Mouse (Mus musculus) kidney, postnatal 4 days (tissue): Measurements from ENCODE around the gene Obscn.
A peak's percentile ranks its signal among the peaks of the same experiment; 100 is the strongest.

Source experiments
- DNase-seq, 2 experiments: peaks; one replicate each; pipeline ENCODE4 v3.0.0; 2021; ENCODE audit warnings: mixed read lengths in 2 of 2

Gene Obscn

DNA sequence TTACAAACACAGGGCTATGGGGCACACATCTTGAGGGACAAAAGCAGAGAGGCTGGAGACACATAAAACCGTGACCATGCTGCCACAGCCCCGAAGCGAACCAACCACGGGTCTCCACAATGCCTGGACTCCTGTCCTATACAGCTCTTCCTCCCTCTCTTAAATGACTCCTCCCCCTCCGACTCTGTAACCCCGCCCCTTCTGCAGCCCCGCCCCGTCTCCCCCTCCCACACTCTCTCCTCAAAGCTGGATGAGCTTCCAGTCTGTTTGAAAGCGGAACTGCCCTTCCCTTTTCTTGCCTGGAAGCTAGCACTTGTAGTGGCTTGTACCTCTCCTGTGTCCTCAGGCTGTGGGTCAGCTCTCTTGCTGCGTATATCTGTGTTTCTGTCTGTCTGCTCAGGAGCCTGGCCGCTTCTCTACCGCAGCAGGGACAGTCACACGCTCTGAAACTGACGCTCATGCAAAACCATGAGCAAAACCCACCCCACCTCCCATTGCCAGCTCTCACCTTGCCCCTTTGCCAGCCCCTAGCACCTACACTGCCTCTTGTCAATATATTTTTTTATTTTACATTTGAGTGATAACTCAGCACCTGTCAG lies 5.7 kb upstream of the Obscn start:
- peak; percentile 46 to 62 for DNase-seq

DNA sequence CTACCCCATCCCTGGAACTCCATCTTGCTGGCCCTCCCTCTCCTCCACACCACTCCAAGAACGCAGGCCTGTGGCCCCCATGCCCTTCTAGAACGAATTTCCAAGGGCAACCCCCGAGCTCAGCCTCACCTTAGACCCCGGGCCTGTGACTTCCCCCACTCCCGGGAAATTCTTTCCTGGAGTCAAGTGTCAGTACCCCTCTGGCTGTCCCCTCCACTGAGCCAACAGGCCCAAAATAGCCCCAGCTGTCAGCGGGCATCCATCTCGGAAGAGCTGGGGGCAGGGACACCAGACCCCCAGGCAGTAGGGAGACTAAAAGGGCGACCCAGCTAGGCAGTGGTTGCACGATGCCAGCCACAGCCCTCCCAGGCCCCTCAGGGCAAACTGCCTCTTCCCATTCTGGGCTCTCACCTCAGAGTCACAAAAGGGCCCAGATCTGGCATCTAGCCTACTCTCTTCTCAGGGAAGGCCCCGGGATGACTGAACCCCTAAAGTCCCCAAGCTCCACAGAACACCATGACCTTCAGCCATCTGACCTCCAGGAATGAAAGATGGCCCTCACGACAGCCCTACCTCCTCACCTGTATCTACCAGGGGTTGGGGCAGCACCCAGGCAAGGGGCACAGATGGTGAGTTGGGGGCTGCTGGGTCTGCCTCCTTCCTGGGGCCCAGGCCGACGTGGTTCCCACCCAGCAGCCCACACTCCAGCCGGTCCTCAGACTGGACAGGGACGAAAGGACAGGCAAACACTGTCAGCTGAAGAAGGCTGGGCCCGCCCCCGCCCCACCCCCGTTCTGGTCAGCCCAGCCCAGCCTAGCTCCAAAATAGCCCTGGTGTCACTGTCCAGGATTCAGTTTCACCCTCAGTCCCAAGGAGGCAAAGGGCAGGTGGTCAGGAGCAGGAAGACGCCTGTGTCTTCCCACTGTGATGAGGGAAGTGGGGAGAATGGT lies 2.6 kb upstream of the Obscn start:
- DNase-seq: no peak

DNA sequence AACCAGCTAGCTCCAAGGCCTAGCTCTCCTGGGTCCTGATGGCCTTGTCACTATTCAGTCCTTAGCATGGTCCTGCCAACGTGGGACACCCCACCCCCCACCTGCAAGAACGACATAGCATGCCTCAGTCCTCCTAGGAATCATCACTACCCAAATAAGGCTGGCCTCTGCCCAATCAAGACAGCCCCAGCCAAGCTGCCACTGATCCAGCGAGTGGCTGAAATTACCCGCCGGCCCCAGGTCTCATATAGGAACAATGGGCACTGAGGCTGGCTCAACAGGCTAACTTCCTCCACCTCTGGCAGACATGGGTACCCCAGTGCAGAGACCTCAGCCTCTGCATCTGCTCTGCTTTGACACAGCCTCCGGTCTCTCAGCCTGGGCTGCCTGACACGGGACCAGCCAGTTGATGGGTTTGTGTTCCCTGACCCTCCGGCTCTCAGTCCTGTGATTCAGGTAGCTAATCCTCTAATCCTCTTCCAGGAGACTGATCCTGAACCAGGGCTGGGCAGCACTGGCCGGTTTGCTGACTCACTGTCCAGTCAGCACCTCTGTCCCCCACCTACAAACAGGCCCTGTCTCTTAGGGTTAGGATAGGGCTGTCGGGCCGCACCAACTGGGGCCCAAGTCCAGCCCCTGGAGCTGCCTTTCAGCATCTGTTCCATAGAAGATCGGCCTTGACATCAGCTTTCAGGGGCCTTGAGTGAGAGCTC lies 948 bp upstream of the Obscn start:
- no peak for DNase-seq

DNA sequence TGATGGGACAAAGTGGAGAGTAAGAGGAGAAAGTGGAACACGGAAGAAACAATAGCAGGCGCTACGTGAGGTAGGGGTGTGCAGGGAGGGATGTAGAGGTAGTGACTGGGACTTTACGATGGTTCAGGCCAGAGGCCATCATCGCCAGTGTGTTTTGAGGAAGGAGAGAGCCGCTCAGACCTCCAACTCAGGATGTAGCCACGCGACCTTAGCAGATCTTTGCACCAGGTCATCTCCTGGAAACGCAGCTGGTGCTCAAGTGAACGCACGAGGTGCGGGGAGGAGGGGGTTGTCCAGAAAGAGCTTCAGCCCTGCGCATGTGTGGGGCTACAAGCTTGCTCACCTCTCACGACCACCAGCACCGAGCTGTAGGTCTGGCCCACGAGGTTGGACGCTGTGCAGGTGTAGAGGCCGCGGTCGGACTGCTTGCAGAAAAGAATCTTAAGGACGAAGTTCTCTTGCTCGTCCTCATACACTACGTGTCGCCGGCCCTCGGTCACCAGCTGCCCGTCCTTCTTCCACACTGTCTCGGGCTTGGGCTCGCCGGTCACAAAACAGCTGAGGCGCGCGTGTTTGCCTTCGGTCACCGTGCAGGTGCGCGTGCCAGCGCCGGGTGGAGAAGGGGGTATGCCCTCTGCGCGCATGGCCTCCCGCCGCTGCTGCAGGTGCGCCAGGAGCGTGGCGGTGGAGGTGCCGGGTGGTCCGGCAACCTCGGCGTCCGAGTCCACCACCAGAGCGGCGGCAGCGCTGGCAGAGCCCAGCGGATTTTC lies 966 bp downstream of the Obscn start:
- DNase-seq: peak; percentile 18 to 37

DNA sequence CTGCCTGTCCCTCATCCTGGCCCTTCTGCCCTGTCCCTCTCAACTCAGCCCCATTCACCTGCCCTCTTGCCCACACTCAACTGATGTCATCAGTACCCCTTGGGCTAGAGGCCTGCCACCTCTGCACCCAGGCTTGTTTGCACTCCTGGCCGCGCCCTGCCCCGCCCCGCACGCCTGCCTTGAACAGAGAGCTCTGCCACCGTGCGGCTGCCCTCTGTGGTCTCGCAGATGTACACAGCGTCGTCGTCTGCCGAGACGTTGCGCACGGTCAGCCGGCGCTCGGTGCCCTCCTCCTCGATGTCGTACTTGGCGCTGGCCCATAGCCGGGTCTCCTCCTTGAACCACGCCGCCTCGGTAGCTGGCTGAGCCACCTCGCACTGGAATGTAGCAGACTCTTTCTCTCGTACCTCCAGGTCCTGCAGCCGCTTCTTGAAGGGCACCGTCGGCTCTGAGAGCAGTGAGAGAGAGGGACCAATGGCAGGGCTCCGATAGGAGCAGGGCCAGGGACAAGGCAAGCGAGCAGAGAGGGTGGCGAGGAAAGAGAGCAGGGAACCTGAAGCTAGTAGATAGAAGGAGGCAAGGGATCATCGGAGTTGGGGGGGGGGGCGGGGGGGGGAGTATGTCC lies 1.7 kb downstream of the Obscn start:
- DNase-seq: peak; percentile 28 to 51

DNA sequence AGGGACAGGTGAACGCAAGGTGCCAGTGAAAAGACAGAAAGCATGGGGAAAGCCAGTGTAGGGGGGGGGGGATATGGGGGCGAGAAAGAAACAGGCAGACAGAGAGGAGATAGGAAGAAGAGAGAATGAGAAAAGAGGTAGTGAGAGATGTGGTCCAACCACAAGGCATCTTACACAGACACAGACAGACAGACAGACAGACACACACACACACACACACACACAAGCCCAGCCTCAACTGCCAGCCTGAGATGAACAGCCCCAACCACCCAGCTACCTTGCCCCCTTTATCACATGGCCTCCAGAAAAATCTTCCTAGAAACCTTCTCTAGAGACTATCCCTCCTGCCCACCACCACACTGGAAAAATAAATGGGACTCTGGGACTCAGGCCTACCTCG lies 4.1 kb downstream of the Obscn start:
- no peak for DNase-seq

DNA sequence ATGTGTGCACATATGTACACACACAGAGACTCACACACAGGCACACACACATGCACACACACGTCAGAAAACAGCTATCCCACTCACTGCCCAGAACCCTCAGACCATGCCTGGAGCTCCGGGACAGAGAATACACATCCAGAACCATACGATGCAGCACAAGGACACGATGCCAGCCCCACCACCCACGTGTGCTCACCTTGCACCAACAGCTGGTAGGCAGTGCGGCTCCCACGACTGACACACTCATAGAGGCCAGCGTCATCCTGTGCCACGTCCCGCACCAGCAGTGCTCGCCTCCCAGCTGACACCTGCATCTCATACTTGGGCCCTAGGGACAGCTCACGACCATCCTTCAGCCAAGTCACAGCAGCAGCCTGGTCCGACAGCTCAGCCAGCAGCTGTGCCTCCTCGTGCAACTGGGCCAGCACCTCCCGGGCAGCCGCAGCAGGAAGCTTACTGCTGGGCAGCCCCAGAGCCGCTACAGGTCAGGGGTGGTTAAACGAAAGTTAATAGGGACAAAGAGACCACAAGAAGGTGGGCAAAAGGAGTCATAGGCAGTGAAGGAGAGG lies 4.8 kb downstream of the Obscn start:
- DNase-seq: no peak

DNA sequence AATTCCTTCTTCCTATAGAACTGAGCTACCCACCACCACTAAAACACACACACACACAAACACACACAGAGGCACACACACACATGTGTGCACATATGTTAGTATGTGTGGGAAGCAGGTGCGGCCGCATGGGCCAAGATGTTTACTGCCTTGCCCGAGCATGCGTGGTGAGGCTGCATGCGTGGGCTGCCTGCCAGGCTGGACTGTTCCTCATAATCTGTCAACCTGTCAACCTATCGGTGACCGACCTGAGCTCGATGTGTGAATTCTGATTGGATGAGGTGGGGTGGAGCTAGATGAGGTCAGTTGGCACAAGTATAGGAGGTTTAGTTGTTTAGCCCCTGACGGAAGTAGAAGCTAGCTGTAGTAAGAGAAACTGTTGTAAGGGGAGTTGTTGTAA lies 5.4 kb downstream of the Obscn start:
- no peak for DNase-seq

DNA sequence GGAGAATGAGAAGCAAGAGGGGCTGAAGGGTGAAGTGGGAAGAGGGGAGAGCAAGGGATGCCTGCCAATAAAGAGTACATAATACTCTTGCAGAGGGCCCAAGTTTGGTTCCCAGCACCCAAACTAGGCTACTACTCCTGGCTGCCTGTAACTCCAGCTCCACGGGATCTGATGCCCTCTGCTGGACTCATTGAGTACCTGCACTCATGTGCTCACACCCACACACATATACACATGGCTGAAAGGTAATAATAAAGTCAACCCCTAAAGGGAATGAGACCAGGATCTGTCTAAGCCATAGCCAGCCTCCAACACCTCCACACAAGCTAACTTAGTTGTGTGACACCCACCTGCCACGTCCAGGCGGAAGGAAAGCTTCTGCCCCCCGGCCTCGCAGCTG lies 30.3 kb downstream of the Obscn start:
- no peak for DNase-seq

DNA sequence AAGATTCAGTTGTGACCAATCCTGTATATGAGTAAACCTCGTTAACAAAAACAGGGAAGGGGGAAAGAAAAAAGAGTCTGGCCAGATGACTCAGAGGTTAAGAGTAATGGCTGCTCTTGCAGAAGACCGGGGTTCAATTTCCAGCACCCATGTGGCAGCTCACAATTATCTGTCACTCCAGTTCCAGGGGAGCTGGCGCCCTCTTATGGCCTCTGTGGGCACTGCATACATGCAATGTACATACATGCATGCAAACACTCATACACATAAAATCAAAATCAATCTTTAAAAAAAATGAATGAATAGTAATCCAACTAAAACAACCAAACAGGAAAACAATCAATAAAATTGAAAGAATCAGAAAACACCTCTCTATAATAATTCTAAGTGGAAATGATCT lies 33.9 kb downstream of the Obscn start:
- peak in 1 of 2 experiments; percentile 19 for DNase-seq

DNA sequence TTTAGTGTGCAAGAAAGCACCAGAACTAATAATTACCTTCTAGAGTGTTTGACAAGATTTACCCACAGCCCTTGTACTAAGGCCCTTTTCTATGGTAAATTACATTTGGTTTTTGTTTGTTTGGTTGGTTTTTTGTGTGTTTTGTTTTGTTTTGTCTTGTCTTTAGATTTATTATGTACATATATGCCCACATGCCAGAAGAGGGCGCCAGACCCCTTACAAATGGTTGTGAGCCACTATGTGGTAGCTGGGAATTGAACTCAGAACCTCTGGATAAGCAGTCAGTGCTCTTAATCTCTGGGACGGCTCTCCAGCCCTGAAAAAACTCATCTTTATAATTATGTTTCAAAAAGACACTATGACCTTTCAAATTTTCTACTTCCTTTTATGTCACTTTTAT lies 37.9 kb downstream of the Obscn start:
- DNase-seq: peak; percentile 77

DNA sequence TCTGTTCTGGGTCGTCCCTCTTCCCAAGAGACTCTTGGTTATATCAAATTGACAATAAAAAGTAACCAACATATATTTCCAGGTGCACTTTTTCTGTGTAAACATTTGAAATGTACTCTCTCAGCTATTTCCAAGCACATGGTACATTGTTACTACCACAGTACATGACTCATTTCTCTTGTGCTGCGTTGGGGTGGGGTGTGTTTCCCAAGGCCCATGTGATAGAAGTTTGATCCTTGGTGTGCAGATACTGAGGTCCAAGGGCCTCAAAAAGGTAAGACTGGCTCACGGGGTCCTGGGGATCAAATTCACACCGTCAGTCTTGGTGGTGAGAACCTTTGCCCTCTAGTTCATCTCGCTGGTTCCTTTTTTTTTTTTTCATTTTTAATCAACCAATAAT lies 38.4 kb downstream of the Obscn start:
- no peak for DNase-seq

DNA sequence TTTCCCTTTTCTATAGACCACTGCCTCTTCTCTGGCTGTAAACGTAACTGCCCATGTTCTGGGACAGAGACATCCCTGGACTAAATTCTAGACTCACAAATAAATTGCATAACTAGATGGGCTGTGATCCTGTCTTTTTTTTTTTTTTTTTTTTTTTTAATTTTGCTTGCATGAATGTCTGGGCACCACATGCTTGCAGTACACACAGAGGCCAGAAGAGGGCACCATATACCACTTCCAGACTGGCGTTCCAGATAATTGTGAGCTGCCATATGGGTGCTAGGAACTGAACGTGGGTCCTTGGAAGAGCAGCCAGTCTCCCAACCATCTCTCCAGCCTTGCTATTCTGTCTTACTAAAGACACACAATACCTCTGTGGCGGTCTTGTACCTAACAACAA lies 42.0 kb downstream of the Obscn start:
- DNase-seq: peak; percentile 29 to 37

DNA sequence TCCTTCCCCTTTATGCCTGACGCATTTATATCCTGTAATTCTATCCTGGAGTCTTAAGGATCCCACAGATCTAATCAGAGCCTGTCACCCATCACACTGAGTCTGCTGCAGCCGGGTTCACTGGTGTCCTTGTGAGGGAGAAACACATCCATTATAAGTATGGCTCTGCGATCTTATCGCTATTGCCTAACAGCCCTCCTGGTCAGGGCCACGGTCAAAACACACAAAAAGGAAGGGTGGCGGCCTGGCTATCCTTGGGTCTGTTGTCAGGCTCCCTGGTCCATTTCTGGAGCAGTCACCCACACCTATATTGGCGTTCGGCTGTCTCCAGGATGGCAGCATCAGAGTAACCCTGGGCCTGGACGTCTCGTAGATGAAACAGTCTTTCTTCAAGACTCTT lies 48.6 kb downstream of the Obscn start:
- DNase-seq: no peak

DNA sequence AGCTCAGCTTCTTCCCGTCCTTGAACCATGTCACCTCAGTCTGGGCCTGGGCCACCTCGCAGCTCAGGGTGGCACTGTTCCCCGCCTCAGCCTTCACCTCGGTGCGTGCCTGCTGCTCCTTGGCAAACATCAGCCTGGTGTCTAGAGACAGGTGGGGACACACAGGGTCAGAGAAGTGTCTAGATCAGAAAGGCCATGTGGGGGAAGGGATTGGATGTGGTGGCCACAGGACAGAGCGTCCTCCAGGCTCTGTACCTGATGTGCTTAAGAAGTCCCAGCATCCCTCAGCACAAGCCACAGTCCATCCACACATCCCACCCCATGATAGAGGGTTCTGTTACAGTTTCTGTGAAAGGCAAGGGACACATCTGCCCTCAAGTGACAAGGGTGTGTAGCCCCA lies 51.0 kb downstream of the Obscn start:
- DNase-seq: no peak

DNA sequence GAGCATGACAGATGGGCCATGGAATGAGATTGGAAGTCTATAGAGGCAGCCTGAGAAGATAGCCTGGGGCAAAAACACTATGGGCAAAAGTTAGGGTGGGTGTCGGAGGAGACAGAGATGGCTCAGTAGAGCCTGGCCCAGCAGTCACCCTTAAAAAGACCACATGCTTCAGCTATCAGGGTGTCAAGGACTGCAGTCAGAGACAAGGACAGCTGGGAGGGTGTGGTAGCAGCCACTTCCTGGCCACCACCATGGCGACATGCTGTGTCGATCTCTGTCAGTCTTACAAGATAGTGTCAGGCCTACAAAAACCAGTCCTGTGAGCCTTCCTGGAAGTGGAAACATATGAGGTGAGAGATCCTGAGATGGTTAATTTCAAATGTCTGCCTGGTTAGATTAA lies 53.1 kb downstream of the Obscn start:
- no peak for DNase-seq

DNA sequence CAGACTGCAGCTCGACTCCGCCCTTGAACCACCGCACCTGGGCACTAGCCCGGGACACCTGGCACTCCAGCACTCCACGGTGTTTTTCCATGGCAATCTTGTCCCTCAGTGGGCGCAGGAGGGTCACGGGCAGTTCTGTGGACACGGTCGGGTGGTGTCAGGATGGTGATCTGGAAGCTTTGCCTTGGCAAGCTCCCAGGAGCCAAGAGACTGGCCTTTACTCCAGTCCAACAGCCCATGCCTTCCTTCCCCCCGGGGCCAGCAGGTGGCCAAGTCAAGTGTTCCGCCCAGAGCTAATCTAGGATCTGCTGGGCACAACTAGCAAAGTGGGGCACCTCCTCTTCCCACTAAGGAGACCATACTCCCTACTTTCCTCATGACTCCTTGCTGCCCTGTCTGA lies 57.9 kb downstream of the Obscn start:
- DNase-seq: peak; percentile 60 to 79

DNA sequence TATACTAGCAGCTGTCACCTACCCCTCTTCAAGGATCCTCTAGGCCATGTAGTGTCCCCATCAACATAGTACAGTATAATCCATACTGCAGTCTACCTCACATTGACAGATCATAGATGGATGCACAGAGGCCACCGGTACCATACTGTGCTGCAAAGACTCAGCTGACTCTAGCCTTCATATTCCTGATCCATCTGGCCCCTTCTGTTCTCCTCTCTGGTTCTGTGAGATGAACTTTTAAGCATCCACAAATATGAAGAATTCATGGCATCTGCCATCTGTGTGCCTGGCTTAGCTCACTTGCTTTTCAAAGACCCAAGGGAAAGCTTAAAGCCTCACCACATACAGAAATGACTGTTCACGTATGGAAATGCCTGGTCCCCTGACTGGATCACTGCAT lies 65.9 kb downstream of the Obscn start:
- no peak for DNase-seq

DNA sequence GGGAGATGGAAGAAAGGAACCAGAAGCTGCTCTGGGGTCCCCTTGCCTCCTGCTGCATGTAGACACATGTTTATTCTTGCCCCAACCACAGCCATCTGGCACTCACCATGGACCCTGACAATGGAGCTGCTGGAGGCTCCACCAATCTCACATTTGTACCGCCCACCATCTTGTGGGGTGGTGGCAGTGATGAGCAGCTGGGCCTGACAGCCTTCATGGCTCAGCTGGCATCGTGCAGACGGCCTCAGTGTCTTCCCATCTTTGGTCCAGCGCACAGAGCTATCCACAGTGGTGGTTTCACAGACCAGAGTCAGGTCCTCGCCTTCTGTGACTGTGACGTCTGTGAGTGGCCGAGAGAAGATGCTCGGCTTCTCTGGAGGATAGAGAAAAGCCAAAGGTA lies 67.3 kb downstream of the Obscn start:
- no peak for DNase-seq

DNA sequence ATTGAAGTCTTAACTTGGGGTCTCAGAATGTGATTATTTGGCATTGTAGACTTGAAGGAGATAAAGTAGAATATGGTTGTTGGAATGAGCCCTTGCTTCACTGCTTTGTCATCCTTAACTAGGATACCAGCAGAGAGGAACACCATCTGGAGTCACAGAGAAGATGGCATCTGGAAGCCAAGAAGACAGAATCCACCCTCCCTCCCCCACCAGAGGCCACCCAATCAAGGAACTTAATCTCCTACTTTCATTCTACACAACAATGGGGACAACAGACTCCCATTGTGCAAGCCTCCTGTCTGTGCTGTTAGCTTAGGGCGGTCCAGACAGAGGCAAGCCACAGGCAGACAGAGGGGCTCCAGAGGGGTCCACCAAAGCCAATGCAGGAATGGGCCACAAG lies 67.8 kb downstream of the Obscn start:
- DNase-seq: no peak

DNA sequence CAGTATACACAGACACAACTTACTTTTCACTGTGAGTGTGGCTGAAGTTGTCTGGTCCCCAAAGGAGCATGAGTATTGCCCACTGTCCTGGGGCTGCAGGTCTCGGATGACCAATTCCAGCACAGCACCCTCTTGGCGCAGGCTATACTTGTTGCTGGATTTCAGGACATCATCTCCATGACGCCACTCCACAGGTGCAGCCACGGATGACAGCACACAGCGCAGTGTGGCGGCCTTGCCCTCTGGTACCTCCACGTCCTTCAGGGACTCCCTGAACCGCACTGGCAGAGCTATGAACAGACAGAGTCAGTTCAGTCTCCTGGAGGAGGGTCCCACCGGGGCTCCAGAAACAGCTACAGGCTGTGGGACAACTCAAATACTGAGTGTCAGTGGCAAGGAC lies 68.3 kb downstream of the Obscn start:
- DNase-seq: peak in 1 of 2 experiments; percentile 35

DNA sequence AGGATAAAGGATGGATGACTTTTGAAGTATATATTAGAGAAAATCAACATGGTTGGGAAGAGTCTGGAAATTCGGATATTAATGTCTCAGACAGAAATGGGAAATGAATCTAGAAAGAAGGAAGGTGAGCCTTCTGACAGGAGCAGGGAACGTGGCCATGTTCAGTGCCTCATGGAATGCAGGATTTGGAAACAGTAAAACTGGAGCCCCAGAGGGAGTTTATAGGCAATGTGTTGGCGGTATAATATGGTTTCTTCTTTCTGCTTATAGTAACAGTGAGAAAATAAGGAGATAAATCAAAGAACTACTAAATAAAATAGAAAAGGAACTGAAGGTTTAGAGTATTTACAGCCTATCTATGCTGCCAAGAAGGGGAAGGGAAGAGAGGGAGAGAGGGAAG lies 78.2 kb downstream of the Obscn start:
- no peak for DNase-seq
